Mouse (Mus musculus) adrenal gland, postnatal 36 days (tissue): ENCODE results near the gene Mgat2. TPM values are rescaled to one million over a fixed set of nuclear protein-coding genes. Genes with fewer than 3 reads are reported as not detected.

Source experiments
- DNase-seq, 2 experiments: peaks; one replicate each; pipeline ENCODE4 v3.0.0; 2021; ENCODE audit warnings: mixed read lengths in 1 of 2
- microRNA-seq: library from miRNA; unstranded; fragments of <30 nt; microRNA quantifications from one replicate; pipeline ENCODE4 v1.2.0, GENCODE M21; 2021
- total RNA-seq, 2 experiments: library from RNA; stranded (reverse); gene quantifications; 2 replicates each; pipeline ENCODE4 v1.2.3; 2021

Gene Mgat2
- total RNA-seq, 2 experiments from 2014 or later: 68.5 to 76.3 TPM

DNA sequence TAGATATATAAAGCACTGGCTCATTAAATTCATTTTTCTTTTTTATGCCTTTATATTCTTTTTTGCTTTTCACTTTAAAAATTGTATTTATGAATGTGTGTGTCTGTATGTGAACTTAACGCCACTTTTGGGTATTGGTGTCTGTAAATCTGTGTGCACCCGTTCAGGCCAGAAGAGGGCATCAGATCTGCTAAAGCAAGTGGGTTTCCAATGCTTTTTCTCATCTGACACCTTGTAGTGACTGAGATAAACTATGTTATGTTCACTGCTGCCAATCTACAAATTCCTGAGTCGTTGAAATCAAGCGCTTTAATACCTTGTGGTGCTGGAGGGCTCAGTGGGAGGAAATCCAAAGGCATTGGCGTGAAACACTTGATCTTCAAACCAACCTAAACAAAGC, 27.1 kb downstream of the Mgat2 start:
- no peak for DNase-seq

GRCm38 (mm10) chr12:69213186-69213777, 29.3 kb downstream of the Mgat2 start:
- no peak for DNase-seq

DNA sequence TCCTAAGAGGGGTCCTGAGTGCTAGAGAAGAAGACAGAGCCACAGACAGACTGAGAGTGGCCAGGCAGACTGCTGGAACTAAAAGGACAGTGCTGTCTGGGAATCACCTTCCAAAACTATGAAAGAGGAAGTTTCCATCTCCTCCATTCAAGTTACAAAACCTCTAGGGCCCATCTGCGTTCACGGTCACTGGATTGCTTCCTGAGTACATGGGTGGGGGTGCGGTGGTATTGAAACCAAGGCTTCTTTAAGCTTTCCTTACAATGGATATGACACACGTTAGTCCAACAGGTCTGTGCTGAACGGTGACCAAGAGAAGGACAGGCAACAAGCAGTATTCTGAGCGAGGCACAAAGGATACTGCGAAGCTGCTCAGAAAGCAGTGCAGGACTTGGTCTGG, 30.4 kb downstream of the Mgat2 start:
- no peak for DNase-seq

GRCm38 (mm10) chr12:69215000-69215785, 31.2 kb downstream of the Mgat2 start:
- peak; percentile 73 to 75 for DNase-seq

GRCm38 (mm10) chr12:69216587-69216986, 32.6 kb downstream of the Mgat2 start:
- DNase-seq: no peak

GRCm38 (mm10) chr12:69220613-69221277, 36.8 kb downstream of the Mgat2 start:
- no peak for DNase-seq

DNA sequence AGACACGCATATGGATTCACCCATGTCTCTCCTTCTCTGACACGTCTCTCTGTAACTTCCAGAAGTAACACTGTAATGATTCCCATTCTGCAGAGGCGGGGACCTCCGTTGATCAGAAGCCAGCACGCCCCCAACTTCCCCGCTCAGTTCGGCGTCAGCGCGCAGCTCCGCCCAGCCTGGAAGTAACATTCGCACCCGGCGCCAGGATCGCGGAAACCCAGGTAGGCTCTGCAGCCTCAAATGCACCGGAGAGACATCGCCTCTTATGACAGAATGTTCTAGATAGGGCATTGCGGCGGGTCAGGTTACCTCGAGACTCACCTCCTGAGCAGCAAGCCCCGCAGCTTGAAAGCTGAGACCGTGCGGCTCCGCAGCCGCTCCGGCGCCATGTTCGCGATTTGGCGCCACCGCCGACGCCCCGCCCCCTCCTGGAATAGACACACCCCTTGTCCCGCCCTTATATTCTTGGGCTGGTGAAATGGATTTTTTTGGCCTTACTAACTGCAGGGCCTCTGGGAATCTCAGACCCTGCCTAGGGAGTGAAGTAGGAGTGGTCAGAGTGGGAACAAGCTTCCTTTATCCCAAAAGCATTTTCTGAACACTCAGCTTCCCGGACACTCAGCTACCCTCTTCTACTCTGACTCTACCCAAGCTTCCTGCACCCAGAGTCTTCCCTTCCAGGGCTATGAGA, 44.0 kb downstream of the Mgat2 start, which contains the start of gene Pole2:
TSS of gene Pole2 (minus strand) at position 420 of the 691 bp plus-strand sequence.
- peak; percentile 91 to 95 for DNase-seq

DNA sequence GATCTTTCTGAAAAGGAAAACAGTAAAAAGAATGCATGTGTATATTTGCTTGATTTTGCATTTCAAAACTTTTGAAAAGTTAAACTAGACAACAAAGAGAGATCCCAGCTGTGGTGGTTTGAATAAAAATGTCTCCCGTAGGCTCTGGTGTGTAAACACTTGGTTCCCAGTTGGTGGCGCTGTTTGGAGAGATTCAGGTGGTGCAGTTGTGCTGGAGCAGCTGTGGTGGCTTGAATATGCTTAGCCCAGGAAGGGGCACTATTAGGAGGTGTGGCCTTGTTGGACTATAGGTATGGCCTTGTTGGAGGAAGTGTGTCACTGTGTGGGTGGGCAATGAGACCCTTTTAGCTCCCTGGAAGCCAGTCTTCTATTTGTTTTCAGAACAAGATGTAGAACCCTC, 45.3 kb downstream of the Mgat2 start:
- DNase-seq: peak; percentile 24 to 55

GRCm38 (mm10) chr12:69235782-69236181, 51.8 kb downstream of the Mgat2 start:
- no peak for DNase-seq

Small RNA genes lying within 50 kb of the gene (microRNA-seq; reads per million reads assigned to microRNA genes)
- gene Gm47287: not detected
- gene Gm47295: 3.5 reads per million, percentile 9 among the genes with 10 or more reads in this experiment

Other genes starting within 250 kb of the Mgat2 start
- 1,000 to 10,000 TPM; 1,319 to 1,411 TPM for gene Rps29, start 25.0 kb upstream of the Mgat2 start, total RNA-seq
- under 1 TPM; 0.46 to 0.86 TPM for gene Lrr1, start 15.3 kb upstream of the Mgat2 start, total RNA-seq
- gene Rpl36al, start 74 bp upstream of the Mgat2 start, total RNA-seq: 100 to 1,000 TPM; 617 to 646 TPM
- gene Gm49383, start 12.9 kb downstream of the Mgat2 start, total RNA-seq: 1 to 10 TPM; 4.9 to 6.3 TPM
- gene Dnaaf2, start 14.3 kb downstream of the Mgat2 start, total RNA-seq: 1 to 10 TPM in 1 of 2 experiments, under 1 TPM in 1; 0.93 to 1.2 TPM
- 1 to 10 TPM; 4.8 to 5.7 TPM for gene Gm49384, start 20.1 kb downstream of the Mgat2 start, total RNA-seq
- gene Pole2, start 44.0 kb downstream of the Mgat2 start, total RNA-seq: 1 to 10 TPM; 3.0 TPM
- 1 to 10 TPM; 4.9 to 8.0 TPM for gene Klhdc1, start 57.0 kb downstream of the Mgat2 start, total RNA-seq
- 10 to 100 TPM; 58.1 to 69.0 TPM for gene Klhdc2, start 112.5 kb downstream of the Mgat2 start, total RNA-seq
- 10 to 100 TPM; 43.7 to 45.6 TPM for gene Nemf, start 173.0 kb downstream of the Mgat2 start, total RNA-seq
- gene Arf6, start 188.0 kb downstream of the Mgat2 start, total RNA-seq: 100 to 1,000 TPM; 114 to 154 TPM
- 1 to 10 TPM in 1 of 2 experiments, not detected in 1; 1.1 TPM for gene Gm9887, start 188.3 kb downstream of the Mgat2 start, total RNA-seq